Mouse (Mus musculus): ENCODE results near the gene Ccnd3. TPM values are rescaled to one million over a fixed set of nuclear protein-coding genes. Genes with fewer than 3 reads are reported as not detected.

The Ccnd3 gene
- polyA plus RNA-seq, 1 experiment: 580 TPM

- TF ChIP-seq GATA1 (IDR thresholded peaks at IDR 0.05; ENCODE audit: low read length): no peak
These were observed 95.9 kb downstream of the Ccnd3 start for GRCm38 (mm10) chr17:47600601-47601388.

GRCm38 (mm10) chr17:47601389-47601755, 96.5 kb downstream of the Ccnd3 start:
- TF ChIP-seq GATA1 (IDR thresholded peaks at IDR 0.05; ENCODE audit: low read length): no peak

GRCm38 (mm10) chr17:47602289-47602688, 97.4 kb downstream of the Ccnd3 start:
- no peak for TF ChIP-seq GATA1 (IDR thresholded peaks at IDR 0.05; ENCODE audit: low read length)

- TF ChIP-seq GATA1 (IDR thresholded peaks at IDR 0.05; ENCODE audit: low read length): no peak
These were observed 101.4 kb downstream of the Ccnd3 start for GRCm38 (mm10) chr17:47606220-47606619.

GRCm38 (mm10) chr17:47609182-47609581, 104.3 kb downstream of the Ccnd3 start:
- no peak for TF ChIP-seq GATA1 (IDR thresholded peaks at IDR 0.05; ENCODE audit: low read length)

GRCm38 (mm10) chr17:47610849-47611660, 106.2 kb downstream of the Ccnd3 start, which contains the start of the genes Bysl, Med20 and Gm20517:
TSS of gene Bysl (minus strand) at chr17:47611492.
TSS of gene Med20 (plus strand) at chr17:47611582.
TSS of gene Gm20517 (plus strand) at chr17:47611589.
- TF ChIP-seq GATA1 (IDR thresholded peaks at IDR 0.05; ENCODE audit: low read length): no peak

- no peak for TF ChIP-seq GATA1 (IDR thresholded peaks at IDR 0.05; ENCODE audit: low read length)
These were observed 106.8 kb downstream of the Ccnd3 start for GRCm38 (mm10) chr17:47611661-47611982.

GRCm38 (mm10) chr17:47614018-47614417, 109.2 kb downstream of the Ccnd3 start:
- TF ChIP-seq GATA1 (IDR thresholded peaks at IDR 0.05; ENCODE audit: low read length): no peak

- TF ChIP-seq GATA1 (IDR thresholded peaks at IDR 0.05; ENCODE audit: low read length): no peak
These were observed 111.3 kb downstream of the Ccnd3 start for GRCm38 (mm10) chr17:47616119-47616518.

- TF ChIP-seq GATA1 (IDR thresholded peaks at IDR 0.05; ENCODE audit: low read length): no peak
These were observed 111.8 kb downstream of the Ccnd3 start for GRCm38 (mm10) chr17:47616652-47617051.

GRCm38 (mm10) chr17:47617605-47618307, 112.9 kb downstream of the Ccnd3 start:
- no peak for TF ChIP-seq GATA1 (IDR thresholded peaks at IDR 0.05; ENCODE audit: low read length)

- TF ChIP-seq GATA1 (IDR thresholded peaks at IDR 0.05; ENCODE audit: low read length): no peak
These were observed 113.9 kb downstream of the Ccnd3 start for GRCm38 (mm10) chr17:47618556-47619311.

GRCm38 (mm10) chr17:47622912-47623554, 118.2 kb downstream of the Ccnd3 start:
- TF ChIP-seq GATA1 (IDR thresholded peaks at IDR 0.05; ENCODE audit: low read length): no peak

- no peak for TF ChIP-seq GATA1 (IDR thresholded peaks at IDR 0.05; ENCODE audit: low read length)
These were observed 120.2 kb downstream of the Ccnd3 start for GRCm38 (mm10) chr17:47625088-47625487.

GRCm38 (mm10) chr17:47626031-47626430, 121.2 kb downstream of the Ccnd3 start:
- TF ChIP-seq GATA1 (IDR thresholded peaks at IDR 0.05; ENCODE audit: low read length): no peak

All from G1E-ER4 (cell line).